Mouse (Mus musculus) c-Kit-positive CD71-negative TER-119-negative erythroid progenitor cells, embryonic 14.5 days (primary cell): ENCODE measurements around the gene Drc1.
A peak's percentile ranks its signal among the peaks of the same experiment; 100 is the strongest.

Source experiments
- DNase-seq: peaks from one replicate; pipeline ENCODE4 v3.0.0-alpha.2; 2013; ENCODE audit warnings: low read depth

The Drc1 gene

DNA sequence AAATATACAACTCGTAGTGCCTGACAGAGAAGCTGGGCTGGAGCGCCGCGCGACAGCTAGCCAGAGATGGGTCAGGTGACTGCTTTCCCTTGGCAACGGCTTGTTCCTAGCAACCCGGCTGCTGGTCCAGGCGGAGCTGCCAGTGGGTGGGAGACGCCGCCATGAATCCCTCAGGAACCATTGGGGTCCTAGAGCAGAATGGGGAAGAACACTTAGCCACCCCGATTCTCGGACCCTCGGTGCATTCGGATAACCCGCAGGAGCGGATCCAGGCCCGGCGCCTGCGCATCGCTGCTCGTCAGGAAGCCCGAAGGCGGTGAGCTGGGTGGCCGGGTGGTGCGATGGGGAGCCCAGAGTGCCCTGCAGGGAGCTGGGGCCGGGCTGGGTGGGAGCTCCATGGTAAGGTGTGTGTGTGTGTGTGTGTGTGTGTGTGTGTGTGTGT lies at the start of gene Drc1:
Drc1 (plus strand) TSS at position 98 of the 442 bp plus-strand sequence.
- no peak for DNase-seq

- no peak for DNase-seq
Measured at GRCm38 (mm10) chr5:30231891-30232270, 49.3 kb upstream of the Drc1 start.

GRCm38 (mm10) chr5:30232271-30232971 lies 48.8 kb upstream of the Drc1 start, which contains the start of gene Selenoi:
TSS of gene Selenoi (plus strand) at chr5:30232581.
- peak; percentile 94 for DNase-seq

GRCm38 (mm10) chr5:30233042-30233441 lies 48.1 kb upstream of the Drc1 start:
- no peak for DNase-seq

DNA sequence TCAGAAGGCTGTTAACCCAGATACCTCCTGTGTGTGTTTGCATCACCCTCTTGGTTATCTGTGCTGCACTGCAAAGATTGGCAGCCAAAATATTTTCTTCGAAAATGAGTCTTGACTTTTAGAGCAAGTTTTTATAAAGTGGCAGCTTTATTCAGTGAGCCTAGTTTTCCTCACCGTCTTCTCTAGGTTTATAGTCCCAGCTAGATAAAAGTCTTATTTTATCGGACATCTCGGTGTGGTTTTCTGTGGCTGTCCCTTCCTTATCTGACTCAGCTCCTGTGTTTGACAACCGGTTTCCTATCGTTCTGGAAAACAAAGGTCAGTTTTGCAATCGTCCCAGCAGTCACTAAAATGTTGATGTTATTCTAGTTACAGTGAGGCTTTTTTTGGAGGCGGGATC lies 47.2 kb upstream of the Drc1 start:
- no peak for DNase-seq

DNA sequence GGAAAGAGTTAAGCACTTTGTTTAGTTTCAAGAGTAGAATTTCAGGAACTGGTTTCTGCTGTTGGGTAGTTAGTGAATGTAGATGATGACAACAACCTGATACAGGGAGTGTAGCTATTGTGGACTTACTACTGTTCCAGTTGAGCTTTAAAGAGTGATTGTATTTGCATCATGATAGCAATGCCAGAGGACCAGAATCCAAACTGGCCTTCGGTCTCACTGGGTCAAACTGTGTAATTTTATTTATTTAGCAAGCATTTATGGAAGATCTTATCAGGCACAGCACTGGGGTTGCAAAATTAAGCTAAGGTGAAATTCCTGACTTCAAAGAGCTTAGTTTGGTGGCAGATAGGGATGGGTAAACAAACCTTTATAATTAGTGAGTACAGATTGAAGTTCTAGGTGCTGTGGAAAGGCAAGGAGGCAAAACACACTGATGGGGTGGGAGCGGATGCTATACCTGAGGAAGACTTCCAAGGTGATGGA lies 45.5 kb upstream of the Drc1 start:
- DNase-seq: no peak

DNA sequence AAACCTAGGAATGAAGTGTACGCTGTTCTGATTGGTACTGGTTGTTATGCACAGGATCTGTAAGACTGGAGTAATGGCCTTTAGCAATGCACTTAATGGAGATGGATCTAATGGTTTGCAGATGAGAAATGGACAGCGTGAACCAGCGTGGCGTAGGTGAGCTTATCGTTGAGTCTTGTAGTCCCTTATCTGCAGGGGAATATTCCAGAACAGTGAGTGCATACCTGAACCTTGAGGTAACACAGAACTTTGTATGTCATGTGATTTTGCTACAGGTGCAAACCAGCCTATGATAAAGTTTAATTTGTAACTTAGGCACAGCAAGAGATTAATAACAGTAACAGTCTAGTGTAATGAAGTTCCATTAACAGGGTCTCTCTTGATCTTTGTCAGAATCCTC lies 42.7 kb upstream of the Drc1 start:
- DNase-seq: no peak

DNA sequence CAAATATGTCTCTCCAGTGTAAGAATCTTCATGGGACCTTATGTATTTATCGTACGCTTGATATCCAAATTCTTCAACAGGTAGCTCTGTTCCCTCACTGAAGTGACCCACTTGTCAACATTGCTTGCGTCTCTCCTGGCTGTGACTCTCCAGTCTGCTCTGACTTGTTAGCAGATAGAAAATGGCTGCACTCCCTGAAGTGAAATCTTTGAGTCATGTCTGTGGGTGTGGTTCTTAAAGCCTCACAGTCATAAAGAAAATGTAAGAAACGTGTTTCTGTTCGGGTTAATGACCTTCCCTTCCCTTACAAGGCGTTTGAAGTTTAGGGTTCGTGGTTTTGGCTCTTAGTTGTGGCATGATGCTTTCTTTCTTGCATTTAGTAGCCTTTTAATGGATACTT lies 40.6 kb upstream of the Drc1 start:
- DNase-seq: no peak

DNA sequence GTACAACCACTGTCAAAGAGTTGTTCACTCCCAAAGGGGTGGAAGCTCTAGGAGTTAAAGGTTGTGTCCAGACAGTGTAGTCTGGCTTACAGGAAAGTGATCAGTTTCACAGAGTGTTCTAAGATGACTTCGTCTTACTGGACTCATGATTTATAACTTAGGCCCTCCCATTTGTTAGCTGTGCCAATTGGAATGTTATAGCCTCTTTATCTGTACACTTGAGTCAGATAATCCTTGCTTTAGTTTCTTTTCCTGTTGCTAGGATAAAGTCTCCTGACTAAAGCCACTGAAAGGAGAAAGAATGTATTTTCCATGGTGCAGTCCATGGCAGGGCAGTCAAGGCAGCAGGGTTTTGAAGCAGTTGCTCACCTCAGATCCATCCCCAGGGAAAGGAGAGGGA lies 38.8 kb upstream of the Drc1 start:
- no peak for DNase-seq

- no peak for DNase-seq
Measured at GRCm38 (mm10) chr5:30243741-30244140, 37.4 kb upstream of the Drc1 start.

DNA sequence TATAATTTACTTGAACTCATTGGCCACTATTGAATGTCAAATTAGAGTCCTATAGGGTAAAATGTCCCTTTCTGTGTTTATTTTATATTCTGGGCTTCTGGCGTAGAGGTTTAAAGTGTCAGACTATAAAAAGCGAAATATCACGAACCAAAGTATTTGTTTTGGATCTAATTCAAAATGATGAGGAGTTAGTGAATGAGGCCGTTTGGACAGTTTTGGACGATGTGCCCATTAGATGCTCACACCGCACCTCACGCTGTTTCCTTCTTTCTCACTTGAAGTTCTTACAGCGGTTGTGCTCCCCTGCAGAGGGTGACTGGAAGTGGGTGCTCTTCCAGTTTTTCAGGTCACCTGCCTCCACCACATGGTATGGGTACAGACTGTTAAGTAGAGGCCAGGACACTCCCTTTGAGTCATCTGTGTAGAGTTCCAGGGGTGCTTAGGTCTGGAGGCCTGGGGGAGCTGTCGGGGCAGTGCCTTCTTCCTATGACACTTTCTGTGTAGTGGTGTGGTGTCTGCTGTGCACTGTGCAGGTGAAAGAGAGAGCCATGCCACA lies 35.2 kb upstream of the Drc1 start:
- DNase-seq: no peak

- no peak for DNase-seq
Measured at GRCm38 (mm10) chr5:30247666-30248065, 33.5 kb upstream of the Drc1 start.

DNA sequence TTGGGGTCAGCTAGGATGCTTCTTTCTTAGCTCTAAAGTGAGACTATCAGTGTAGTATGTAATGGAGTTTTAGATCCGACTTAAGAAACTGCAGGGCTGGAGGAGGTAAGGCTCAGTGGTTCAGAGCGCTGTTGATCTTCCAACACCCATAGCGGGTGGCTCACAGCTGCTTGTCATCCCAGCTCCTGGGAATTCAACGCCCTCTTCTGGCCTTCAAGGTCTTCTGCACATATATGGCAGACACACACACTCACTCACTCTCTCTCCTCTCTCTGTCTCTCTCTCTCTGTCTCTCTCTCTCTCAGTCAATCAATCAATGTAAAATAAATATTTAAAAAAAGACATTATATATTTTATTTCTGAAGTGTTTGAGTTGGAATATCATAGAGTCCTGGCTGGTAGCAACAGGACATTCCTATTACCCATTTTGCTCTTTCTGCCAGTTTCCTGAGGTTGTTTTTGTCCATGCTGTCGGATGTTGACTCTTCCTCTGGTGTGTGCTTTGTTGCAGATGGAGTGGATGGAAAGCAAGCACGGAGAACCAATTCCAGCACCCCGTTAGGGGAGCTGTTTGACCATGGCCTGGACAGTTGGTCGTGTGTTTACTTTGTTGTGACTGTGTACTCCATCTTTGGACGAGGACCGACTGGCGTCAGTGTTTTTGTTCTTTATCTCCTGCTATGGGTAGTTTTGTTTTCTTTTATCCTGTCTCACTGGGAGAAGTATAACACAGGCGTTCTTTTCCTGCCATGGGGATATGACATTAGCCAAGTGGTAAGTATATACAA lies 25.4 kb upstream of the Drc1 start:
- no peak for DNase-seq

GRCm38 (mm10) chr5:30258776-30259175 lies 22.4 kb upstream of the Drc1 start:
- no peak for DNase-seq

DNA sequence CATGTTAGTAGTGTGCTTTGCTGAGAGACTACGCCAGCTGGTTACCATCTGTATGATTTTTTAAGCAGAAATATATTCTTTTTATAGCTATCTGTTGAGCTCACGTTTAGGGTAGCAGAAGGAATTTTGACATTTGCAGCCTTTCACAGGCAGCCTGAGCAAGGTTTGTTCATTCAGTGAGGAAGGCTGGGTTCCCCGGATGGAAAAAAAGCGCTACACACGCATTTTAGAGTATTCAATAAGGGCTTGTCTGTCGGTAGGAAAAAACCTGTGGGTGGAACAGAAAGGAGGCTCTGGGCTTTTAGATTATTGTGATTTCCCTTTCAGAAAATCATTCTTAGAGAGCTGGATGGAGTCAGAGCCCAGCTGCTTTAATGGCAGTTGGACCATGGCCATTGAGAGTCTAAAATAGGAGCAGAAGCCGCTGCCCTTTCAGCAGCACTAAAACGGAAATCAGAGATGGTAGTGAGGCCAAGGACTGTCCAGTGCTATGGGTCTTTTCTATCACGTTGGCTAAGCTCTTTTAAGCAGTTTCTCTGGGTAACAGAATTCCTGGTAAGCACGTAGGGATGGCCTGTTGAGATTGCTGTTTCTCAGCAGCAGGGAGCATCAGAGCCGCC lies 10.5 kb upstream of the Drc1 start:
- DNase-seq: no peak

DNA sequence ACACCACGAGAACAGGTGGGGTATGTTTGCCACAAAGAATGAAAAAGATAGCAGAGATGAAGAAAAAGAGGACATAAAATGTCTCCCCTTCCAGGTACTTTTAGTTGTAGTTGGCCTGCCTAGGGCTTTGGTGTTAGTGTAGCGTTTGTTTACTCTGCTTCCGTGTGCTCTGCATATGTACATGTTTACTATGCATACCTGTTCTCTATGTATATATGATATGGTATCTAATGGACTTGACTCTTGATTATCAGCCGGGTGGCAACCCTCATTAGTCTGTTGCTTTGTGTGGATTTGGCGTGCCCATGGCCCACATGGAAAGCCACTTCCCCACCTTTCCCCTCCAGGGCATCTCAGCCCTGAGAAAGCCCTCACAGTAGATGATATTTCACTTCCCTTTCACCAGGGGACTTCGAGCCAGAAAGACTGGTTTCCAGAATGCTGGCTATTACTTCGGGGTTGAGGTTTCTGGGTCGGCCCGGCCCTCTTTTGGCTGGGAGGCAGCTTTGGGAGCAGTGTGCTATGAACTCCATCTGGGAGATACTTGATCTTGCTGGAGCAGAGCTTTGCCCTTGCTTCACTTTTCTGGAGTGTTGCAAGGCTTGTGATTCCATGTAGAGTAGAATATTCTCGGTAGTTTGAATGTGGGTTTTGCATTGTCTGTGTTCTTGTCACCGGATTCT lies 9.4 kb upstream of the Drc1 start:
- DNase-seq: no peak

GRCm38 (mm10) chr5:30276361-30276760 lies 4.8 kb upstream of the Drc1 start:
- no peak for DNase-seq

DNA sequence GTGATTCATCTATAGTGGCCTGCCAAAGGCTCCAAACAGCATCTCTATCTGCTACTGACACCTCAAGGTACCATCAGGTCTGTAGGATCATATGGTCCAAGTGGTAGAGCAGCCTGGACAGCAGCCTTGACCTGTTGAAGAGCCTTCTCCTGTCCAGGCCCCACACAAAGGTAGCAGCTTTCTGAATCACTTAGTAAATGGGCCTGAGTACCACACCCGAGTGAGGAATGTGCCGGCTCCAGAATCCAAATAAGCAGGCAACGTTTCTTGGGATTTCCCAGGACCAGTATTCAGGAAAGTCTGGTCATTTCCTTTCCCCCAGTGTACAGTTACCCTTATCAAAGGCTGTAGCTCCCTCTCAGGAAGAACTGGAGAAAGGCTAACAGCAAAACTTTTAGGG lies 2.2 kb upstream of the Drc1 start:
- no peak for DNase-seq

GRCm38 (mm10) chr5:30279446-30279845 lies 1.7 kb upstream of the Drc1 start:
- DNase-seq: no peak

GRCm38 (mm10) chr5:30280864-30281263 lies 324 bp upstream of the Drc1 start:
- no peak for DNase-seq

DNA sequence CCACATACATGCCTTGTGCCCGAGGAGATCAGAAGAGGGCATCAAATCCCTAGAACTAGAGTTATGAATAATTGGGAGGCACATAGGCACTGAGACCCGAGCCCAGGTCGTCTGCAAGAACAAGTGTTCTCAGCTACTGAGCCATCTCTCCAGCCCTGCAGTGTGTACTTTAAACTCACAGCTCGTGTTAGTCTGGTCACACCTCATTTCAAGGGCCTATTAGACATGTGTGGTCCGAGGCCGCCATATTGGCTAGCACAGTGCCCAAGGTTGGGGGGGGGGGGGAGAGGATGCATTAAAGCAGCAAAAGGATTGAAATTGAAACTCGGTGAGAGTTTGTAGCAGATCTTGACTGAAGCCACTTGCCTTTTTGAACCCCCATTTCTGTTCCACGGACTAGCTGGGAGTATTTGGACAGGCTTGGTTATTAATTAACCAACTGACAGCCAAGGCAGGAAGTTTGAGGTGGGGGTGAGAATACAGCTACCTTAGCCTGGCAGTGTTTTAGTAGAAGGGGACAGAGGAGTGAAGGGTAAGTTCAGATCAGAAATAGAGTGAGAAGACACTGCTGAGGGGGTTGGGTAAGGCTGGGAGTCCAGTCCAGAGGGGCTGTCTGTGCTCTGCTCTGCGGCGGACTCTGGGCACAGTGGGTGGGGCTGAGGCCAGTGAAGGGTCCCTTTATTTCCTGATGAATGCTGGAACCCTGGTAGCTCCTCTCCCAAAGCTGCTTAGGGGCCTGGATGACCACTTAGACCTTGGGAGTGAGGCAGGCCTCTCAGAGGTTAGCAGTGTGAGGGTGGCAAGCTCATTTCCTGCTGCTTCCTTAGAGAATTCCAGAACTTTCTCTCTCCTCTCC lies 5.0 kb downstream of the Drc1 start:
- no peak for DNase-seq
